Mouse (Mus musculus) left cerebral cortex, postnatal 14 days (tissue): Measurements from ENCODE around the gene Mylip. TPM values are rescaled to one million over a fixed set of nuclear protein-coding genes. Genes with fewer than 3 reads are reported as not detected.

ENCODE experiments used
- DNase-seq, 2 experiments: peaks; one replicate each; pipeline ENCODE4 v3.0.0; 2021 to 2022; ENCODE audit warnings: low spot score in 2 of 2, mixed read lengths in 1 of 2
- intact Hi-C: fragments of 180-260 bp; cut with DNase I; formaldehyde crosslinking; loops from one replicate; pipeline ENCODE4 v1.15.1; 2025
- long read RNA-seq, 2 experiments: library from polyadenylated mRNA; stranded (forward); transcript quantifications; one replicate each; pipeline ENCODE4 v2.0.0; 2021
- total RNA-seq, 2 experiments: library from RNA; stranded (reverse); gene quantifications; 2 replicates each; pipeline ENCODE4 v1.2.3; 2021

Gene Mylip
- 10 to 100 TPM; 26.4 to 30.8 TPM for total RNA-seq
- long read RNA-seq, experiment 1, transcript Mylip-201 (7 exons, 3,065 nt): major isoform, 15 of 22 reads
- long read RNA-seq, experiment 1, partial matches to known transcripts: 3 of 22 reads
- long read RNA-seq, experiment 1, other reads (novel, unspliced or antisense): 4 of 22 reads
- long read RNA-seq, experiment 2, transcript Mylip-201 (7 exons, 3,065 nt): major isoform, 10 of 17 reads
- long read RNA-seq, experiment 2, partial matches to known transcripts: 5 of 17 reads
- long read RNA-seq, experiment 2, other reads (novel, unspliced or antisense): 2 of 17 reads

DNA sequence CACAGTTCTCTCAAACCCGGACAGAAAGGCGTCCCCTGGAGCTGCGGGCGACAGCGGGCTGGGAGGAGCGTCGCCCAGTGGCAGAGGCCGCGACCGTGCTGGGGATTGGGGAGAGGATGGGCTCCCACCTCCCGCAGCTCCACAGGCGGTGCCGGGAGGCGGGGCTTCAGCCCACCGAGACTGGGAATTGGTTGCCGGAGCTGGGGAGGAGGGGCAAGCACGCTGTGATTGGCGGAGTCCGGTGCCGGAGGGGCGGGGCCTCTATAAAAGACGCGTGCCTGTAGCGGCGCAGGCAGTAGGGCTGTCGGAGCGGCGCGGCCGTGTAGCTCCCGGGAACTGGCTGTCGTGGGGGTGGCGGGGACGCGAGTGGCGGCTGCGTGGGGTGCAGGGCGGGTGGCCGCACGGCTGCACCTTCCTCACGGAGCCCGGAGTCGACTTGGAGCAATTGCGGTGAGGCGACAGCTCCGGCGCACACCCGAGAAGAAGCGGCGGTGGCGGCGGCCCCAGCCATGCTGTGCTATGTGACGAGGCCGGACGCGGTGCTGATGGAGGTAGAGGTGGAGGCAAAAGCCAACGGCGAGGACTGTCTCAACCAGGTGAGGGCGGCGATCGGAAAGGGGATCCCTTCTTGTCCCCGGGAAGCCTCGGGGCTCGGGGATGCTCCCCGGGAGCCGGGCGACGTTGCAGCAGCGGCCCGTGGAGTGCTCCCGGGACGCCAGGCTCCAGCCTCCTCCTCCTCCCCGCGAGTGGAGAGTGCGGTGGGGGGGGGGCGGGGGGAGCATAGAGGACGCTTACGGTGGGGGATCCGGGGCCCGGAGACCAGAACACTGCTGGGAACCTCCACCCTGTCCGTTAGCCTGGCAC is at the start of gene Mylip:
TSS of gene Mylip (plus strand) at position 295 of the 864 bp plus-strand sequence.
- peak; percentile 98 for DNase-seq
- intact Hi-C loops: loop anchor here (2.0 to 5.0 kb wide), 2 partner anchors 53 to 357 kb away; no protein-coding TSS in a partner anchor

DNA sequence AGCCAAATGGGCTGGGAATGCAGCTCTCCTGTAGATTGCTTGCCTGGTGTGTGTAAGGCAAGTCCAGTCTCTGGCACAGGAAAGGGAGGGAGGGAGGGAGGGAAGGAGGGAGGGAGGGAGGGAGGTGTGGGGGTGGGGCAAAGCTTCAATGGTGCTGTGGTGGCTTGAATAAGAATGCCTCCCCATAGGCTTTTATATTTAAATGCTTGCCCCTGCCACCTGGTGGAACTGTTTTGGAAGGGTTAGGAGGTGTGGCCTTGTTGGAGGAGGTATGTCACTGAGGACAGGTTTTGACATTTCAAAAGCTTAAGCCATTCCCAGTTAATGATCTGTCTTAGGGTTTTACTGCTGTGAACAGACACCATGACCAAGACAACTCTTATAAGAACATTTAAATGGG is 47.6 kb upstream of the Mylip start:
- no peak for DNase-seq
- intact Hi-C loops: no loop called here

DNA sequence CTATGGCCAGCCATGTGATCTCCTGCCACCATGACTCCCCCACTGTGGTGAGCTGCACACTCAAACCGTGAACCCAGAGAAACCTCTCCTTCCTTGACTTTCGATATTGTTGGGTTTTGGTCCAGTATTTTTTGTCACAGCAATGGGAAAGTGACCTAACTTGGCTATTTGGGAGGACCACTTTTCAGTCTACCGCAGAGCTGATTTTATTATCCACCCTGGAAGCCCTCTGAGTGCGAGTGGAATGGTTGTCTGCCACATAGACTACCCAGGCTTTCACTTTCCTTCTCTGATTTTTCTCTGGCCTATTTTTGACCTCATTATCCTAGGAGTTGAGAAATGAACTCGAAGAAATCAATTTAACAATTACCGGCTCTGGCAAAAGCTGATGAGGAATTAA is 46.0 kb upstream of the Mylip start:
- no peak for DNase-seq
- intact Hi-C loops: no loop called here

- intact Hi-C loops: no loop called here
- no peak for DNase-seq
These were observed 45.6 kb upstream of the Mylip start for GRCm38 (mm10) chr13:45343966-45344365.

- DNase-seq: peak in 1 of 2 experiments; percentile 63
- intact Hi-C loops: no loop called here
These were observed 43.9 kb upstream of the Mylip start for GRCm38 (mm10) chr13:45345471-45346159.

DNA sequence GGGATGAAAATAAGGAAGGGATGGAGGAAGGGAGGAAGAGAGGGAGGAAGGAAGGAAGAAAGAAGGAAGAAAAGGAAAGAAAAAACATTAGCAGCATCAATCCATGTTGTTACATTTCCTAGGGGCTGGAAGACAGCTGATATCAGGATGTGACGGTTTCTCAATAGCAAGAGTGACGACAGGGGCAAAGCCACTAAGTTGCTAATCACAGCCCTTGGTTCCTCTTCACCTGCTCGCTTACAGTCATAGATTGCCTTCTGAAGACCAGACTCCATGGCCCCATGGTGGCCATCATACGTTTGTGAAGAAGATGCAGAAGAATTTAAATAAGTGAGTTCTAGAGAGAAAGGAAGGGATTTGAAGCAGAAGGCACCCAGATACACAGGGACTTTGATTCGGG is 38.1 kb upstream of the Mylip start:
- intact Hi-C loops: no loop called here

DNA sequence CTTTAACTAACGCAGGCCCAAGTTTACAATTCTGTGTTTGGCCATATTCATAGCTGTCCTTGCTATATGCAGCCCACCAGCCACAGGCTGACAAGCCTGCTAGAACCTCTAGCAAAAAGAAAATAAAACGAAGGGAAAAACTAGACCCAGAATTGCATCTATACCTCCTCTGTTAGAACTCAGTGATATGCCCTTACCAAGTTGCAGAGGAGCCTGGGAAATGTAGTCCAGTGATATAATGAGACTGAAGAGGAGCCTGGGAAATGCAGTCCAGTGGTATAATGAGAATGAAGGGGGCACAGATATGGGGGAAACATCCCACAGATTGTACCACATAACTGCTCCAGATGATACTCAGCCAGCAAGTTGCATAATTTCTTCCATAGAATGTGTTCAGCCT is 34.7 kb upstream of the Mylip start:
- intact Hi-C loops: no loop called here
- DNase-seq: peak in 1 of 2 experiments; percentile 12

More for the DNA sequence above, 38.1 kb upstream of the Mylip start:
- no peak for DNase-seq

GRCm38 (mm10) chr13:45358208-45358607 is 31.3 kb upstream of the Mylip start:
- DNase-seq: no peak
- intact Hi-C loops: no loop called here

GRCm38 (mm10) chr13:45358676-45359323 is 30.7 kb upstream of the Mylip start:
- DNase-seq: no peak
- intact Hi-C loops: no loop called here

DNA sequence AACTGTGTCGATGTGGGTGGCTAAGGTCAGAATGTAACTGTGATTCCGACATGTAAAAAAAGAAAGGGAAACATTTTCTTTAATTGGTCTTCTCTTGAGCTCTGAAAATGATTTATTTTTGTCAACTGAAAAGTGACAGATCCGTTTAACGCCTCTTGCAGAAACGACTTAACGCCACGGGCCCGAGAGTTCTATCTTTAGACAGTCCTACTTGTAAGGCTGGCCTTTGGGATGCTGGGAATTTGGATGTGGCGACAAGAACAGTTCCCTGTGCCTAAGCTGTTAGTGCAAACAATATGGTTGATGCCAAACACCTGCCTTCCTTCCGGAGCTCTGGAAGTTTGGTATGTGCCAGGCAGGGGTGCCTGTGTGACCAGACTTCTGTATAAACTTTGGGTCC is 23.8 kb upstream of the Mylip start:
- DNase-seq: peak in 1 of 2 experiments; percentile 33
- intact Hi-C loops: no loop called here

DNA sequence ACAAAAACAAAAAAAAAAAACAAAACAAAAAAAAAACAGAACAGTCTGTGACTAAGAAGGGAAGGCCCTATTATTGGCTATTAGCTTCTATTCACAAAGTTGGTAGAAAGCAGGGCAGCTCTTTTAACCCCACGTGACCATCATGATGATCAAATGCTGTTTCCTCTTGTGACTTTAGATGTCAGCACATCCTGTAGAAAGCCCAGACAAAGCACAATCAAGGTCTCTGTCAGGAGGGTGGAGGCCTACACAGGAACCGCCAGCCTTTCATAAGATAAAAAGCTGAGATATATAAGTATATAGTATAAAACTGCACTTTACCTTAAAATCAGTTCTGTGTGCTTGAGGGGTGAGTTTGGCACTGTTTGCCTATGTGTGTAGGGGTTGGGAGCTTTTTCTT is 17.9 kb upstream of the Mylip start:
- no peak for DNase-seq
- intact Hi-C loops: no loop called here

GRCm38 (mm10) chr13:45372456-45372855 is 17.1 kb upstream of the Mylip start:
- DNase-seq: no peak
- intact Hi-C loops: no loop called here

- intact Hi-C loops: no loop called here
- DNase-seq: no peak
These were observed 14.7 kb upstream of the Mylip start for GRCm38 (mm10) chr13:45374846-45375245.

GRCm38 (mm10) chr13:45382208-45382607 is 7.3 kb upstream of the Mylip start:
- intact Hi-C loops: no loop called here
- DNase-seq: no peak

GRCm38 (mm10) chr13:45384636-45385035 is 4.9 kb upstream of the Mylip start:
- intact Hi-C loops: no loop called here
- DNase-seq: no peak

DNA sequence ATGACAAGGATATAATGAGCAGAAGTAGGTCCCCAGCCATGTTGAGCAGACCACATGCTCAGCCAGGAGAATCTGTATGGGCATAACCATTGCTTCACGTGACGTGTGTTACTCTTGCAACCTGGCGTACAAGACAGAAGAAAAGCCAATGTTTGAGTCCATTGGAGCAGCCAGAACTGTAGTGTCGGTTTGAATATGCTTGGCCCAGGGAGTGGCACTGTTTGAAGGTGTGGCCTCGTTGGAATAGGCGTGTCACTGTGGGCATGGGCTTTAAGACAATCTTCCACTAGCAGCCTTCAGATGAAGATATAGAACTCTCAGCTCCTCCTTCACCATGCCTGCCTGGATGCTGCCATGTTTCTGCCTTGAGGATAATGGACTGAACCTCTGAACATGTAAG is 4.0 kb upstream of the Mylip start:
- intact Hi-C loops: no loop called here

GRCm38 (mm10) chr13:45386253-45386652 is 3.3 kb upstream of the Mylip start:
- peak in 1 of 2 experiments; percentile 40 for DNase-seq
- intact Hi-C loops: no loop called here

More for the DNA sequence above, 4.0 kb upstream of the Mylip start:
- no peak for DNase-seq

- intact Hi-C loops: no loop called here
- no peak for DNase-seq
These were observed 2.3 kb upstream of the Mylip start for GRCm38 (mm10) chr13:45387231-45387630.

DNA sequence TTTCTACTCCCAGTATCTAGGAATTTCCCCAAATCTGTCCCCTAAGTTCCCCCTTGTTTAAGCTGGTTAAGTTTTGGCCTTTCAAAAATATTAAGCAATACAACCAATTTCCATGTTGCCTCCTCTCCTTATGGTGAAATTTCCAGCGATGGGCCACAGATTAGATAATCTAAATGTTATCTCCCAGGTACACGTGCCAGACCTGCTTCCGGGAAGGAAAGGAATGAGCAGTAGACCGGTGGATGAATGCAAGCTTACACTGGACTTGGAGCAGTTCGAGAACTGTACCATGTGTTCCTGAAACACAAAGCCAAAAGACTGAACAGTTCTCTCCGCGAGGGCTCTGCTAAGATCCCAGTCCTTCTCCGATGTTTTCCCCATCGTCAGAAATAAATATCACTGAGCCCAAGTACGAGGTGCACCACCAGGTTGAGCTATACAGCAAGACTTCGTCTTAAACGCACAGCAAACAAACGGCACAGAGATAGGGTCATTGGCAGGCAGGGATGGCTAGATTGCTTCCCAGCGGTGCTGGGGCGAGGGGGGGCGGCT is 1.2 kb upstream of the Mylip start:
- DNase-seq: no peak
- intact Hi-C loops: no loop called here
